Mouse (Mus musculus) heart, adult 2 months (tissue): ENCODE results near the gene Mrpl27. TPM values are rescaled to one million over a fixed set of nuclear protein-coding genes. Genes with fewer than 3 reads are reported as not detected.
A peak's percentile ranks its signal among the peaks of the same experiment; 100 is the strongest.

Experiments
- DNase-seq, 2 experiments: peaks; one replicate each; pipeline ENCODE4 v3.0.0; 2021
- H3K27ac ChIP-seq: fragments of 200-600 bp; 2 replicates; pipeline ENCODE4 v1.8.1; 2022
- H3K27me3 ChIP-seq: fragments of 200-500 bp; 2 replicates; pipeline ENCODE4 v1.6.1; 2012; ENCODE audit warnings: mild to moderate bottlenecking, low read length, inconsistent platforms, mixed read lengths; ENCODE audit not compliant: control insufficient read depth, insufficient read depth
- H3K36me3 ChIP-seq: fragments of 200-500 bp; 2 replicates; pipeline ENCODE4 v1.6.1; 2012; ENCODE audit warnings: low read length, inconsistent platforms; ENCODE audit not compliant: control insufficient read depth, insufficient read depth
- H3K4me1 ChIP-seq: fragments of 200-500 bp; 2 replicates; pipeline ENCODE4 v1.6.1; 2011; ENCODE audit warnings: low read length; ENCODE audit not compliant: control insufficient read depth, insufficient read depth
- H3K4me3 ChIP-seq: fragments of 200-600 bp; 2 replicates; pipeline ENCODE4 v1.8.1; 2022
- H3K79me2 ChIP-seq: fragments of 200-500 bp; replicated peaks from 2 replicates; pipeline ENCODE4 v1.6.1; 2012; ENCODE audit warnings: mild to moderate bottlenecking, inconsistent platforms, low read length, moderate library complexity, mixed read lengths; ENCODE audit not compliant: control insufficient read depth, insufficient read depth
- H3K9ac ChIP-seq: fragments of 200-500 bp; 2 replicates; pipeline ENCODE4 v1.6.1; 2012; ENCODE audit warnings: low read depth, mild to moderate bottlenecking, control low read depth, inconsistent platforms, low read length, mixed read lengths
- CTCF ChIP-seq: fragments of 200-600 bp; IDR thresholded peaks from 2 replicates; pipeline ENCODE4 v1.8.1; 2022; ENCODE audit warnings: antibody characterized with exemption, mild to moderate bottlenecking, moderate library complexity
- EP300 ChIP-seq: fragments of 200-500 bp; IDR thresholded peaks from 2 replicates; pipeline ENCODE4 v1.6.1; 2011; ENCODE audit warnings: low read depth, low read length, control low read depth; ENCODE audit not compliant: insufficient read depth
- POLR2A ChIP-seq: fragments of 200-500 bp; IDR thresholded peaks from 2 replicates; pipeline ENCODE4 v1.6.1; 2011; ENCODE audit warnings: mild to moderate bottlenecking, low read depth, low read length, control low read depth; ENCODE audit not compliant: insufficient read depth
- WGBS: fragments of 180-500 bp; shearing (Covaris S2); methylation state at CpG from one replicate; pipeline ENCODE4 v1.1.7; 2018; 5-methylcytosine and 5-hydroxymethylcytosine counted together
- intact Hi-C: fragments of 180-260 bp; cut with DNase I; formaldehyde crosslinking; loops from one replicate; pipeline ENCODE4 v1.15.1; 2025
- long read RNA-seq: library from polyadenylated mRNA; stranded (forward); transcript quantifications from one replicate; pipeline ENCODE4 v2.0.0, GENCODE M21; 2021
- polyA plus RNA-seq: library from polyadenylated mRNA; depleted of rRNA; stranded (reverse); fragments of >200 nt; gene quantifications from 2 replicates; pipeline ENCODE4 v1.2.3, GENCODE M21; 2012; rRNA removed
- total RNA-seq, 2 experiments: library from RNA; stranded (reverse); gene quantifications; 2 replicates each; pipeline ENCODE4 v1.2.3; 2021

The Mrpl27 gene
- total RNA-seq (10 to 100 TPM; 54.9 to 59.5 TPM), polyA plus RNA-seq (67.0 and 74.1 TPM in 2 replicates)
- long read RNA-seq, transcript Mrpl27-201 (4 exons, 756 nt) = major isoform, 36 of 46 reads
- long read RNA-seq, partial matches to known transcripts = 2 of 46 reads
- long read RNA-seq, other reads (novel, unspliced or antisense) = 7 of 46 reads

DNA sequence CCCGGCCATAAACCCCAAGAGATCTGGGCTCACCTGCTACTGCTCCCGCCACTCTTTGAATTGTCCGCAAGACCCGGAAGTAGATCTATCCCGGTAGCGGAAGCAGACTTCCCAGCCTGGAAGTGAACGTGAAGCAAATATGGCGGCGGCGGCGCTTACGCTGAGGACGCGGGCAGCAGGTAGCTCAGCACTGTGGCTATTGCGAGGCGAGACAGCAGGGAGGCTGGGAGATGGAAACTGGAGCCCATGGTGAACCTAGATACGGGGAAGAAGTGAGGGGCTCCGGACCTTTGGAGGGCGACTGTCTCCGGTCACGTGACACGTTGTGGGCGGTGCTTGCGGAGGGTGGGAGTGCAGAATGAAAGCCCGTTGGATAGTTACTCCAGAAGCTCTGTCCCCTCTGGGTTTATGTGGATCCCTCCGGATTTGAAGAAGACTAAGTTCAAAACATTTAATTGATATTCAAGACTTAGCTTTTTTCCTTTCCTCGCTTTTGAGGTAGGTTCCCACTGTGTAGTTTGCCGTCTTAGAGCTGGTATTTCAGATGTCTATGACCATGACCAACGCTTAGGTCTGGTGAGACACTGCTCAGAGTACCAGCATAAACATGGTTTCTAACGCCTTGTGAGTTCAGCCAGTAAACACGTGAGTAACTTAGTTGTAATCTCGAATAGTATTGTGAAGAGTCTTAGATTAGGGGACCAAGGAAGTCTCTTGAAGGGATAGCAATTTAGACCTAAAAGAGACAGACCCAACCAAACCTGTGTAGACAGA, at the start of gene Mrpl27, which contains the start of gene Eme1:
Mrpl27 (plus strand) TSS at position 105 of the 774 bp plus-strand sequence.
Eme1 (minus strand) TSS at position 302 of the 774 bp plus-strand sequence.
- H3K9ac ChIP-seq = peak within 1 kb of the TSS; percentile 59
- peak within 1 kb of the TSS; percentile 99 for H3K27ac ChIP-seq
- DNase-seq = peak; percentile 90 to 94
- no peaks in the 10 kb centered on the region; the same call in none of the 2 replicates for H3K4me1 ChIP-seq
- no peaks in the 10 kb centered on the region for H3K27me3 ChIP-seq
- WGBS = under 1% methylated on average over 32 of the region's 32 CpGs
- TF ChIP-seq CTCF (0 out of 2 replicates have a peak, but pooled peaks have one; percentile 8), POLR2A (peak; percentile 69), EP300 (0 out of 2 replicates have a peak, but pooled peaks have one; percentile 61)
- intact Hi-C loops = loop anchor here (2.0 kb wide), 1 partner anchor 21 kb away; no protein-coding TSS in a partner anchor
- H3K79me2 ChIP-seq = no peaks in the 10 kb centered on the region; the same call in 1 of the 2 replicates
- H3K36me3 ChIP-seq = peaks cover 3% of the 10 kb centered on the region; the same call in 1 of the 2 replicates
- H3K4me3 ChIP-seq = peak within 1 kb of the TSS; percentile 66

DNA sequence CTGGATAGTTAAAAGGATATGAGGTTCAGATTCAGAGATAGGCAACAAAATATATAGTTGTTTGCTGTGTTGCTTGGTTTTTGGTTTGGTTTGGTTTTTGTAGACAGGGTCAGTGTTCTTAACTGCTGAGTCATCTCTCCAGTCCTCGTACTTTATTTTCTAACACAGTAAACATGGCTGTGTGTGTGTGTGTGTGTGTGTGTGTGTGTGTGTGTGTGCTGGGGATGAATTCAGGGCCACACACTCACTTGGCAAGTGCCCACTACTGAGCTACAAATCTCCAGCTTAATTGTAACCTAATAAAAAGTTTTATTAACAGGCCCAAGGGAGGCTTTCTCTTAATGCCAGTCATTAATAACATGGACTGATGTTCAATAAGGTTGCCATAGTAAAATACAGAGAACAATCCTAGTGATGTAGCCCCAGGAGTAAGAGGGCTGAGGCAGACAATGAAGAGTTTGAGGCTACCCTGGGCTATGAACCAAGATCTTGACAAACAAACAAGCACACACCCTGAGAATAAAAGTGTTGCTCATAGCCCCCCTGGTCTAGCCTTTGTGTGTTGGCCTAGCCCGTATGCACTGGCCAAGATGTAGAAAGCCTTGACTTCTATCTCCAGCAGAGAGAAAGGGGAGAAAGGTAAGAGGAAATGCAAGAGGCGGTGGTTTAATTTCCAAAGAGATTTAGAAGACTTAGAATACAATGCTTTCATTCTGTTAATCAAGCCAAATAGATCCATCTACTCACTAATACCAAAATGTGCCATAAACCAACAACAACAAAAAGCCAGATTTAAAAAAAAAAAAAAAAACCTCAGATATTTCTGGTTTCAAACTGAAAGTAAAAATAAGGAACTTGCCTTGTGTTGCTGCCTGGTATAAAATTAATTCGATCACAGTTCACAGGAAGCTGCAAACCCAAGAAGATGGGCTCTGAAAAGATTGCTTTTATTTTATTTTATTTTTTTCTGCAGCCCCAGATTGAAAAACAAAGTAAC, 42.5 kb upstream of the Mrpl27 start:
- intact Hi-C loops = no loop called here
- Histone ChIP-seq H3K79me2 (no peaks in the 10 kb centered on the region), H3K27ac (no peak overlapping the region; the same call in 1 of the 2 replicates), H3K4me1 (no peaks in the 10 kb centered on the region), H3K36me3 (no peaks in the 10 kb centered on the region), H3K9ac (no peak overlapping the region), H3K4me3 (no peak overlapping the region), H3K27me3 (no peaks in the 10 kb centered on the region)
- whole genome bisulfite sequencing = 82% methylated on average over 4 of the region's 4 CpGs
- TF ChIP-seq EP300 = no peak
- TF ChIP-seq CTCF = no peak
- no peak for TF ChIP-seq POLR2A
- no peak for DNase-seq

- TF ChIP-seq EP300 = no peak
- TF ChIP-seq CTCF = no peak
- no peak for TF ChIP-seq POLR2A
Observed at GRCm38 (mm10) chr11:94614603-94615002, 39.0 kb upstream of the Mrpl27 start.

GRCm38 (mm10) chr11:94615494-94615893, 38.1 kb upstream of the Mrpl27 start:
- Histone ChIP-seq H3K79me2 (no peaks in the 10 kb centered on the region), H3K4me1 (no peaks in the 10 kb centered on the region), H3K27ac (no peak overlapping the region), H3K36me3 (no peaks in the 10 kb centered on the region), H3K27me3 (no peaks in the 10 kb centered on the region), H3K9ac (no peak overlapping the region), H3K4me3 (no peak overlapping the region)
- DNase-seq = no peak
- WGBS = 10% methylated on average over 4 of the region's 4 CpGs
- no peak for TF ChIP-seq CTCF
- no peak for TF ChIP-seq EP300
- TF ChIP-seq POLR2A = no peak
- intact Hi-C loops = loop anchor here (5.0 kb wide), 1 partner anchor 63 kb away; no protein-coding TSS in a partner anchor

More at GRCm38 (mm10) chr11:94614603-94615002, 39.0 kb upstream of the Mrpl27 start:
- Histone ChIP-seq H3K4me3 (no peak overlapping the region), H3K27me3 (no peaks in the 10 kb centered on the region), H3K4me1 (no peaks in the 10 kb centered on the region), H3K9ac (no peak overlapping the region), H3K36me3 (no peaks in the 10 kb centered on the region), H3K27ac (no peak overlapping the region), H3K79me2 (no peaks in the 10 kb centered on the region)
- intact Hi-C loops = loop anchor here (5.0 kb wide), 1 partner anchor 62 kb away; no protein-coding TSS in a partner anchor
- 77% methylated on average over 4 of the region's 4 CpGs for WGBS
- DNase-seq = no peak

GRCm38 (mm10) chr11:94617646-94618045, 35.9 kb upstream of the Mrpl27 start:
- 86% methylated on average over 2 of the region's 2 CpGs for WGBS
- no peaks in the 10 kb centered on the region for H3K79me2 ChIP-seq
- no peak for DNase-seq

More at GRCm38 (mm10) chr11:94617646-94618045, 35.9 kb upstream of the Mrpl27 start:
- Histone ChIP-seq H3K27ac (no peak overlapping the region), H3K4me1 (no peaks in the 10 kb centered on the region), H3K9ac (no peak overlapping the region), H3K36me3 (no peaks in the 10 kb centered on the region), H3K27me3 (no peaks in the 10 kb centered on the region), H3K4me3 (no peak overlapping the region)
- TF ChIP-seq POLR2A (no peak), CTCF (no peak), EP300 (no peak)
- intact Hi-C loops = loop anchor here (5.0 kb wide), 1 partner anchor 65 kb away; no protein-coding TSS in a partner anchor
